Mouse (Mus musculus) stomach, adult 2 months (tissue): ENCODE results near the gene Eln. TPM values are rescaled to one million over a fixed set of nuclear protein-coding genes. Genes with fewer than 3 reads are reported as not detected.

Source experiments
- polyA plus RNA-seq: library from polyadenylated mRNA; depleted of rRNA; stranded (reverse); fragments of >200 nt; gene quantifications from 2 replicates; pipeline ENCODE4 v1.2.3, GENCODE M21; 2012; rRNA removed

Gene Eln
- 73.2 and 109 TPM in 2 replicates for polyA plus RNA-seq

DNA sequence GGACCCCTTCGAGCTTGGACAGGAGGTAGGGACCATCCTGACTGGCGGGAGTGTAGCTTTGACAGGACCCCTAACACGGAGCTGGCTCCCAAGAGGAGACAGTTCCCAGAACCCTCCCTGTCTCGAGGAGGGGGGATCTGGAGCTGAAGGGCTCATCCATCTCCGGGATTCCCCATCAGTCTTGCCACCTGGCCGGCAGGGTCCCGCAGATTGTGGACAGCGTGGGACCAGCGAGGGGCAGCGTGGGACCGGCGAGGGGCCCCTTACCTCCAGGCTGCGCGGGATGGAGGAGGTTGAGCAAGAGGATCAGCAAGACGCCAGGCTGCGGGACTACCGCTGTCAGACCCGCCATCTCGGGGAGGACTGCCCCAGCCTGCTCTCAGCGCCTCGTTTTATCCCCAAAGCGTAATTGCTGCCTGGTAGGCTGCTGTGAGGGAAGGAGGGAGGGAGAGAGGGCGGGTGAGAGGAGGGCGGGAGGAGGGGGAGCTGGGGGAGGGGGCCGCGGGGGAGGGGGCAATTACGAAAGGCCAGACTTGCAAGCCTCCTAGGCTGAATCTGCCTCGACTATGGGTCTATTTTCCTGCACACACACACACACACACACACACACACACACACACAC is at the start of gene Eln:
Eln (minus strand) TSS at position 434 of the 622 bp plus-strand sequence.

DNA sequence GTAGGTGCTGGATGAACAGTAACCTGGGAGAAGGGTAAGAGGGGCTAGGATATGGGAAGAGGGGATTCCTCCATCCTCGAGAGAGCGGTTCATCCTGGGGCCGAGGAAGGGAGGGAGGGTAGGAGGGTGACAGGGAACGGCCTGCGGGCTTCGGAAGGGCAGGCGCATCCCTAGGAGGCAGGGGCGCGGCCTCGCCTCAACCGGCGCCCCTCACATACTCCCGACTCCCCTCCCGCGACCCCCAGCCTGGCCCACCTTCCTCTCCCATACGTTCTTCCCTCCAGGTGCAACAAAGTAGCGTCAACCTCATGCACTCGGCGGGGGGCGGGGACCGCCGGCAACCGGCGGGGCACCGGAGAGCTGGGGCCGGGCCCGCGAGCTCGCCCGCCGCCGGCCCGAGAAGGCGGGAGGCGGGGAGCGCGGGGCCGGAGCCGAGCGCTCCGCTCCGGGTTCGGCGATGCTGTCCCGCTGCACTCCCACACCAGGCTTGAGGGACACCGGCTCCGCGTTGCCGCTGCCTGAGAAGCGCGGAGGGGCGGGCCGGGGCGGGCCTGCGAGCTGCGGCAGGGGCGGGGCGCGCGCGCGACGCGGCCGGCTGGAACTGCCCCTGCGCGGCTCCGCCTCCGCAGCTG is 58.9 kb downstream of the Eln start, which contains the start of gene Limk1:
Limk1 (minus strand) TSS at position 513 of the 632 bp plus-strand sequence.

Other genes starting within 250 kb of the Eln start
- 10.6 and 12.9 TPM in 2 replicates for gene Clip2, start 194.9 kb downstream of the Eln start, polyA plus RNA-seq
- gene Syna, start 187.2 kb downstream of the Eln start, polyA plus RNA-seq = 0.09 TPM in 1 of 2 replicates, not detected in the other
- gene Rfc2, start 166.0 kb downstream of the Eln start, polyA plus RNA-seq = 11.0 and 14.5 TPM in 2 replicates
- 1.2 and 1.4 TPM in 2 replicates for gene Lat2, start 132.3 kb downstream of the Eln start, polyA plus RNA-seq
- gene Eif4h, start 107.8 kb downstream of the Eln start, polyA plus RNA-seq = 94.6 and 97.7 TPM in 2 replicates
- 4.8 TPM in 2 replicates for gene Limk1, start 58.7 kb downstream of the Eln start, polyA plus RNA-seq
- gene Tmem270, start 159.4 kb upstream of the Eln start, polyA plus RNA-seq = not detected in 2 replicates
- gene Cldn13, start 168.2 kb upstream of the Eln start, polyA plus RNA-seq = not detected in 2 replicates
- gene Mettl27, start 185.0 kb upstream of the Eln start, polyA plus RNA-seq = 2.1 and 3.1 TPM in 2 replicates
- 16.9 and 17.5 TPM in 2 replicates for gene Cldn4, start 199.6 kb upstream of the Eln start, polyA plus RNA-seq
- 3.1 and 3.5 TPM in 2 replicates for gene Cldn3, start 238.9 kb upstream of the Eln start, polyA plus RNA-seq